Mouse (Mus musculus) forebrain, embryonic 14.5 days (tissue): ENCODE measurements around the gene Veph1. TPM values are rescaled to one million over a fixed set of nuclear protein-coding genes. Genes with fewer than 3 reads are reported as not detected.

Experiments
- ATAC-seq: fragments of 200-750 bp; cut with Nextera tagmentation; 2 replicates; pipeline ENCODE4 v1.8.0; 2017; ENCODE audit warnings: mild to moderate bottlenecking, moderate library complexity
- DNase-seq: peaks from one replicate; pipeline ENCODE4 v3.0.0-alpha.2; 2015; ENCODE audit warnings: low spot score
- H3K27ac ChIP-seq: fragments of 300-500 bp; sonication (generic); 2 replicates; pipeline ENCODE4 v1.5.1; 2014; ENCODE audit warnings: low read depth, mild to moderate bottlenecking, control low read depth, low read length, moderate library complexity
- H3K27me3 ChIP-seq: fragments of 300-500 bp; sonication (generic); replicated peaks from 2 replicates; pipeline ENCODE4 v1.6.1; 2014; ENCODE audit warnings: low read length, control low read depth, mixed read lengths; ENCODE audit not compliant: control insufficient read depth, insufficient read depth
- H3K36me3 ChIP-seq: fragments of 300-500 bp; sonication (generic); 2 replicates; pipeline ENCODE4 v1.6.1; 2014; ENCODE audit warnings: low read length, control low read depth; ENCODE audit not compliant: control insufficient read depth, insufficient read depth
- H3K4me1 ChIP-seq: fragments of 300-500 bp; sonication (generic); 2 replicates; pipeline ENCODE4 v1.6.1; 2014; ENCODE audit warnings: antibody characterized with exemption, low read length, control low read depth; ENCODE audit not compliant: control insufficient read depth, insufficient read depth
- H3K4me2 ChIP-seq: fragments of 300-500 bp; sonication (generic); 2 replicates; pipeline ENCODE4 v1.6.1; 2014; ENCODE audit warnings: mild to moderate bottlenecking, control low read depth, low read length
- H3K4me3 ChIP-seq: fragments of 300-500 bp; sonication (generic); 2 replicates; pipeline ENCODE4 v1.5.1; 2014; ENCODE audit warnings: low read depth, low read length, control low read depth
- H3K9ac ChIP-seq: fragments of 300-500 bp; sonication (generic); 2 replicates; pipeline ENCODE4 v1.6.1; 2014; ENCODE audit warnings: mild to moderate bottlenecking, low read length, control low read depth, moderate library complexity
- H3K9me3 ChIP-seq: fragments of 300-500 bp; sonication (generic); replicated peaks from 2 replicates; pipeline ENCODE4 v1.6.1; 2016; ENCODE audit warnings: low read length, control low read depth, mixed read lengths; ENCODE audit not compliant: control insufficient read depth
- WGBS: fragments of 180-500 bp; shearing (Covaris S2); extraction: QIAGEN DNeasy Blood & Tissue Kit; methylation state at CpG from one replicate; pipeline ENCODE4 v1.1.7; 2014; 5-methylcytosine and 5-hydroxymethylcytosine counted together
- polyA plus RNA-seq: library from polyadenylated mRNA; unstranded; fragments of >200 nt; fragmentation: Nextera tagmentation; extraction: Ambion mirVana; gene quantifications from 2 replicates; pipeline ENCODE4 v1.2.1, GENCODE M21; 2014

The Veph1 gene
- polyA plus RNA-seq, 1 experiment from 2014 or later = 9.3 TPM

DNA sequence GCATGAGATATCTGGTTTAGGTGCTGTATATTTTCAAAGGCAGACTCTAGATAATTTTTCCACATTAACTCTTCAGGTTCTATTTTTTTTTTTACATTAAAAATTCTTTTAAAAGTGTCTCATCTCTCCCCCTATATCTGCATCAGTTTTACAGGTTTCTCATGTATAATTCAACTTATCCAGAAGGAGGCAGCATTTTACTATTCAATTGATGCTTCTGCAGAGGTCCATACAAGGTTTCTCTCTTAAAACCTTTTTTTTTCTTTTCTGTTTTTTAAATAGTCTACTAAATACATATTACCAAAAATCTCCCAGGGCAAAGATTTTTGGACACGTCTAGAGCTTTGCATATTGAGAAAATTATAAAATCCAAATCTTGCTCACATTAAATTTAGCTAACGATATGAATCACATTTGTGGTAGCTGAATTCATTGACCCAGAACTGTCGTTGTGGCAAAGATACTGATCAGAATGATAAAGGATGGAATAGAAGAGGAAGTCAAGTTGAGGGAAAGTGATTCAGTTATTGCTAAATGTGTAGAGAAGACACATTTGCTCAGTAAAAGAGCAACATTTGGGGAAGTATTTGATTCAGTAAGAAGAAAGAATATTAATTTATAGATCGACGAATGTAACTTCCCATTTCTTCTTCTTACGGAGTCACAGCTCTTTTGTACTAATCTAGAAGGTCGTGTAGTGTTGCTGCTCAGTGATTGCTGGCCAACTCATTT is 292.3 kb downstream of the Veph1 start:
- ATAC-seq (0 out of 2 replicates have a peak, but pooled peaks have one; percentile 26), DNase-seq (peak; percentile 68)
- WGBS = 72% methylated on average over 7 of the region's 7 CpGs
- H3K36me3 ChIP-seq = no peaks in the 10 kb centered on the region
- H3K27me3 ChIP-seq = no peaks in the 10 kb centered on the region
- H3K9me3 ChIP-seq = no peaks in the 10 kb centered on the region
- no peak overlapping the region for H3K9ac ChIP-seq
- no peak overlapping the region for H3K4me3 ChIP-seq
- no peak overlapping the region for H3K4me2 ChIP-seq
- H3K27ac ChIP-seq = no peak overlapping the region
- H3K4me1 ChIP-seq = no peaks in the 10 kb centered on the region

Other genes starting within 250 kb of the Veph1 start
- 12.9 and 14.0 TPM in 2 replicates for gene Ptx3, start 76.9 kb downstream of the Veph1 start, polyA plus RNA-seq